Comparison of ENCODE assay signal across 20 mouse cellular contexts in genomic region chr5:39633206-39633605, GRCm38 (mm10).
DNase-seq lines count a peak whose midpoint lies in the region; ATAC-seq and TF ChIP-seq lines count a peak whose summit lies in the region.
"Had no signal": no experiment of that assay in that cellular context is flagged by ENCODE, and none has a peak within 500 bp of the region (broad histone marks: within the 10 kb centered on the region; RNA-seq: fewer than 3 reads in every experiment).

No protein-coding gene starts in this region.

- no peak overlapping the region for H3K4me2 ChIP-seq in forebrain, postnatal 0 days (ENCODE audit: low read depth)
- H3K4me2 ChIP-seq in forebrain, embryonic 11.5 days (ENCODE audit: low read depth, low read length, severe bottlenecking): no peak overlapping the region
- H3K4me2 ChIP-seq in kidney, postnatal 0 days (ENCODE audit: low read length): no peak overlapping the region
- H3K4me2 ChIP-seq in midbrain, postnatal 0 days (ENCODE audit: low read depth, low read length, poor library complexity, severe bottlenecking): no peak overlapping the region
- no peak overlapping the region for H3K4me2 ChIP-seq in midbrain, embryonic 13.5 days (replicated peaks)
- H3K4me2 ChIP-seq: heart, embryonic 15.5 days; hindbrain, embryonic 12.5 days; liver, embryonic 15.5 days; stomach, embryonic 15.5 days had no signal

- no peaks in the 10 kb centered on the region for H3K9me3 ChIP-seq in forebrain, postnatal 0 days (ENCODE audit: low read length)
- H3K9me3 ChIP-seq in forebrain, embryonic 11.5 days (ENCODE audit: control insufficient read depth, low read length): no peaks in the 10 kb centered on the region
- H3K9me3 ChIP-seq in kidney, postnatal 0 days (replicated peaks; ENCODE audit: low read length): no peaks in the 10 kb centered on the region
- H3K9me3 ChIP-seq in midbrain, postnatal 0 days (ENCODE audit: low read length): no peaks in the 10 kb centered on the region
- H3K9me3 ChIP-seq in midbrain, embryonic 13.5 days: no peaks in the 10 kb centered on the region
- H3K9me3 ChIP-seq: embryonic facial prominence, embryonic 10.5 days; heart, embryonic 15.5 days; hindbrain, embryonic 12.5 days; limb, embryonic 10.5 days; liver, embryonic 15.5 days; megakaryocyte, embryonic 14.5 days; stomach, embryonic 15.5 days had no signal

- H3K4me3 ChIP-seq in forebrain, postnatal 0 days (ENCODE audit: low read depth, low read length): no peak overlapping the region
- H3K4me3 ChIP-seq in forebrain, embryonic 11.5 days (ENCODE audit: low read depth, low read length): no peak overlapping the region
- no peak overlapping the region for H3K4me3 ChIP-seq in kidney, postnatal 0 days (replicated peaks; ENCODE audit: low read depth, low read length)
- H3K4me3 ChIP-seq in midbrain, postnatal 0 days (ENCODE audit: low read depth, low read length): no peak overlapping the region
- H3K4me3 ChIP-seq in midbrain, embryonic 13.5 days (replicated peaks): no peak overlapping the region
- H3K4me3 ChIP-seq: embryonic facial prominence, embryonic 10.5 days; heart, embryonic 15.5 days; hindbrain, embryonic 12.5 days; limb, embryonic 10.5 days; liver, embryonic 15.5 days; megakaryocyte, embryonic 14.5 days; stomach, embryonic 15.5 days had no signal

- TF ChIP-seq CTCF in forebrain, postnatal 0 days (IDR thresholded peaks at IDR 0.05; ENCODE audit: low read depth): peak; percentile 60
- TF ChIP-seq CTCF in kidney, postnatal 0 days (IDR thresholded peaks at IDR 0.05; ENCODE audit: low read depth): peak; percentile 59
- TF ChIP-seq CTCF in midbrain, postnatal 0 days (IDR thresholded peaks at IDR 0.05): peak; percentile 61

- DNase-seq in forebrain, postnatal 0 days: no peak
- DNase-seq in forebrain, embryonic 11.5 days (ENCODE audit: low spot score): no peak
- peak; percentile 18 for DNase-seq in kidney, postnatal 0 days (ENCODE audit: low spot score)
- DNase-seq in kidney, adult 9 months: no peak
- peak; percentile 40 for DNase-seq in midbrain, postnatal 0 days (ENCODE audit: low spot score)
- DNase-seq in embryo, embryonic 9.5 days (ENCODE audit: extremely low spot score): no peak
- DNase-seq in ovary, postnatal 10 days (ENCODE audit: low spot score): no peak
- DNase-seq: adrenal gland, adult 8-10 months; kidney, adult 11 months; kidney, postnatal 4 days; layer of hippocampus, postnatal 36 days; thymus, postnatal 14 days had no signal

- H3K36me3 ChIP-seq in forebrain, postnatal 0 days (ENCODE audit: insufficient read depth): 0 out of 2 replicates have a peak, but pooled peaks cover 5% of the 10 kb centered on the region
- H3K36me3 ChIP-seq in forebrain, embryonic 11.5 days (ENCODE audit: control insufficient read depth, insufficient read depth, low read length): no peaks in the 10 kb centered on the region
- H3K36me3 ChIP-seq in kidney, postnatal 0 days (ENCODE audit: insufficient read depth, low read length): no peaks in the 10 kb centered on the region
- no peaks in the 10 kb centered on the region for H3K36me3 ChIP-seq in midbrain, postnatal 0 days (ENCODE audit: insufficient read depth, low read length)
- no peaks in the 10 kb centered on the region for H3K36me3 ChIP-seq in midbrain, embryonic 13.5 days
- H3K36me3 ChIP-seq: embryonic facial prominence, embryonic 10.5 days; heart, embryonic 15.5 days; hindbrain, embryonic 12.5 days; limb, embryonic 10.5 days; liver, embryonic 15.5 days; stomach, embryonic 15.5 days had no signal

- no peaks in the 10 kb centered on the region for H3K27me3 ChIP-seq in forebrain, postnatal 0 days (ENCODE audit: insufficient read depth, low read length)
- H3K27me3 ChIP-seq in forebrain, embryonic 11.5 days (ENCODE audit: control insufficient read depth, insufficient read depth, low read length): no peaks in the 10 kb centered on the region
- no peaks in the 10 kb centered on the region for H3K27me3 ChIP-seq in kidney, postnatal 0 days (ENCODE audit: insufficient read depth, low read length)
- no peaks in the 10 kb centered on the region for H3K27me3 ChIP-seq in midbrain, postnatal 0 days (ENCODE audit: insufficient read depth, low read length)
- no peaks in the 10 kb centered on the region for H3K27me3 ChIP-seq in midbrain, embryonic 13.5 days
- H3K27me3 ChIP-seq: heart, embryonic 15.5 days; hindbrain, embryonic 12.5 days; liver, embryonic 15.5 days; megakaryocyte, embryonic 14.5 days; stomach, embryonic 15.5 days had no signal

- H3K4me1 ChIP-seq in forebrain, postnatal 0 days (ENCODE audit: insufficient read depth): peaks cover 10% of the 10 kb centered on the region; the same call in 1 of the 2 replicates
- no peaks in the 10 kb centered on the region for H3K4me1 ChIP-seq in forebrain, embryonic 11.5 days (replicated peaks; ENCODE audit: control insufficient read depth, insufficient read depth, low read length)
- H3K4me1 ChIP-seq in kidney, postnatal 0 days (replicated peaks; ENCODE audit: insufficient read depth, low read length): no peaks in the 10 kb centered on the region
- no peaks in the 10 kb centered on the region for H3K4me1 ChIP-seq in midbrain, postnatal 0 days (ENCODE audit: insufficient read depth, low read length)
- H3K4me1 ChIP-seq in midbrain, embryonic 13.5 days (replicated peaks): no peaks in the 10 kb centered on the region
- H3K4me1 ChIP-seq: embryonic facial prominence, embryonic 10.5 days; hindbrain, embryonic 12.5 days; limb, embryonic 10.5 days; liver, embryonic 15.5 days; stomach, embryonic 15.5 days had no signal

- no peak overlapping the region for H3K27ac ChIP-seq in forebrain, postnatal 0 days (ENCODE audit: low read depth, low read length)
- H3K27ac ChIP-seq in forebrain, embryonic 11.5 days (ENCODE audit: low read depth, low read length): no peak overlapping the region
- H3K27ac ChIP-seq in kidney, postnatal 0 days: no peak overlapping the region
- no peak overlapping the region for H3K27ac ChIP-seq in midbrain, postnatal 0 days (ENCODE audit: low read depth, low read length)
- no peak overlapping the region for H3K27ac ChIP-seq in midbrain, embryonic 13.5 days
- H3K27ac ChIP-seq: embryonic facial prominence, embryonic 10.5 days; heart, embryonic 15.5 days; hindbrain, embryonic 12.5 days; limb, embryonic 10.5 days; liver, embryonic 15.5 days; stomach, embryonic 15.5 days had no signal

- H3K9ac ChIP-seq in forebrain, postnatal 0 days: no peak overlapping the region
- no peak overlapping the region for H3K9ac ChIP-seq in forebrain, embryonic 11.5 days (ENCODE audit: low read length)
- H3K9ac ChIP-seq in kidney, postnatal 0 days (ENCODE audit: low read depth, low read length): no peak overlapping the region
- H3K9ac ChIP-seq in midbrain, postnatal 0 days (replicated peaks; ENCODE audit: low read length, poor library complexity, severe bottlenecking): no peak overlapping the region
- no peak overlapping the region for H3K9ac ChIP-seq in midbrain, embryonic 13.5 days (replicated peaks)
- H3K9ac ChIP-seq: heart, embryonic 15.5 days; hindbrain, embryonic 12.5 days; liver, embryonic 15.5 days; stomach, embryonic 15.5 days had no signal

- 76% methylated on average over 1 of the region's 1 CpGs for WGBS in forebrain, postnatal 0 days
- WGBS in forebrain, embryonic 11.5 days: 65% methylated on average over 1 of the region's 1 CpGs
- 50% methylated on average over 1 of the region's 1 CpGs for WGBS in kidney, postnatal 0 days
- WGBS in midbrain, postnatal 0 days: 47% methylated on average over 1 of the region's 1 CpGs
- 79% methylated on average over 1 of the region's 1 CpGs for WGBS in midbrain, embryonic 13.5 days

- ATAC-seq in forebrain, postnatal 0 days: 0 out of 2 replicates have a peak, but pooled peaks have one; percentile 18
- ATAC-seq in forebrain, embryonic 11.5 days (replicated peaks; ENCODE audit: low FRiP score): no peak
- ATAC-seq in kidney, postnatal 0 days (replicated peaks; ENCODE audit: low FRiP score, low read depth): no peak
- no peak for ATAC-seq in midbrain, postnatal 0 days (ENCODE audit: low FRiP score)
- ATAC-seq in midbrain, embryonic 13.5 days: no peak

Comparison
In these comparisons a context has a peak if more than half of its experiments do, and no peak if none do; other contexts are left out.
1. DNase-seq: peak in kidney, postnatal 0 days (single experiment) and midbrain, postnatal 0 days (single experiment); none in forebrain, postnatal 0 days (single experiment), forebrain, embryonic 11.5 days (single experiment), kidney, adult 9 months (single experiment), embryo, embryonic 9.5 days (single experiment) and ovary, postnatal 10 days (single experiment).
2. Peak in every context shown above with its lines, with median percentiles within 50 percentile points of each other: CTCF ChIP-seq.